Mouse (Mus musculus) liver, embryonic 14.5 days (tissue): Measurements from ENCODE around the gene Espn. TPM values are rescaled to one million over a fixed set of nuclear protein-coding genes. Genes with fewer than 3 reads are reported as not detected.

Experiments
- ATAC-seq: fragments of 200-750 bp; cut with Nextera tagmentation; 2 replicates; pipeline ENCODE4 v1.8.0; 2017; ENCODE audit warnings: moderate number of reproducible peaks, mild to moderate bottlenecking, moderate library complexity; ENCODE audit not compliant: insufficient read depth
- DNase-seq, 3 experiments: peaks; one replicate each; pipeline ENCODE4 v3.0.0-alpha.2; 2012 to 2013; ENCODE audit warnings: low read depth in 3 of 3, low spot score in 3 of 3
- H3K27ac ChIP-seq: fragments of 300-500 bp; sonication (generic); 2 replicates; pipeline ENCODE4 v1.5.1; 2014; ENCODE audit warnings: moderate library complexity, mild to moderate bottlenecking, control low read depth, inconsistent platforms
- H3K27me3 ChIP-seq: fragments of 300-500 bp; sonication (generic); 2 replicates; pipeline ENCODE4 v1.6.1; 2014; ENCODE audit warnings: mild to moderate bottlenecking, low read length, moderate library complexity; ENCODE audit not compliant: control insufficient read depth, insufficient read depth
- H3K36me3 ChIP-seq: fragments of 300-500 bp; sonication (generic); replicated peaks from 2 replicates; pipeline ENCODE4 v1.6.1; 2014; ENCODE audit warnings: low read depth; ENCODE audit not compliant: control insufficient read depth, insufficient read depth
- H3K4me1 ChIP-seq, 2 experiments: fragments of 200-500 bp in 1 of 2; fragments of 300-500 bp in 1 of 2; sonication (generic) in 1 of 2; replicated peaks; 2 replicates each; pipeline ENCODE4 v1.6.1; 2012 to 2014; ENCODE audit warnings: antibody characterized with exemption in 1 of 2, inconsistent platforms in 1 of 2, low read length in 1 of 2; ENCODE audit not compliant: control insufficient read depth in 2 of 2, insufficient read depth in 2 of 2
- H3K4me2 ChIP-seq: fragments of 300-500 bp; sonication (generic); 2 replicates; pipeline ENCODE4 v1.6.1; 2014; ENCODE audit warnings: low read depth, mild to moderate bottlenecking, control low read depth, moderate library complexity
- H3K4me3 ChIP-seq, 2 experiments: fragments of 200-500 bp in 1 of 2; fragments of 300-500 bp in 1 of 2; sonication (generic) in 1 of 2; 2 replicates each; pipeline ENCODE4 v1.5.1; 2012 to 2014; ENCODE audit warnings: low read depth in 2 of 2, low read length in 2 of 2, mild to moderate bottlenecking in 2 of 2, control low read depth in 1 of 2, inconsistent platforms in 1 of 2, moderate library complexity in 1 of 2; ENCODE audit not compliant: insufficient read depth in 1 of 2
- H3K9ac ChIP-seq: fragments of 300-500 bp; sonication (generic); replicated peaks from 2 replicates; pipeline ENCODE4 v1.6.1; 2014; ENCODE audit warnings: mild to moderate bottlenecking, control low read depth, moderate library complexity
- H3K9me3 ChIP-seq: fragments of 300-500 bp; sonication (generic); 2 replicates; pipeline ENCODE4 v1.6.1; 2016; ENCODE audit warnings: low read length, mixed read lengths; ENCODE audit not compliant: control insufficient read depth
- CTCF ChIP-seq: IDR thresholded peaks from 2 replicates; pipeline ENCODE4 v1.5.1; 2016; ENCODE audit warnings: antibody characterized with exemption, low read depth, control low read depth
- EP300 ChIP-seq: IDR thresholded peaks from 2 replicates; pipeline ENCODE4 v1.6.1; 2016; ENCODE audit warnings: antibody characterized with exemption, low read depth
- WGBS: fragments of 180-500 bp; shearing (Covaris S2); extraction: QIAGEN DNeasy Blood & Tissue Kit; methylation state at CpG from one replicate; pipeline ENCODE4 v1.1.7; 2014; ENCODE audit not compliant: insufficient replicate concordance; 5-methylcytosine and 5-hydroxymethylcytosine counted together
- polyA plus RNA-seq, 2 experiments: library from polyadenylated mRNA; depleted of rRNA in 1 of 2; stranded (reverse) in 1 of 2; unstranded in 1 of 2; fragments of >200 nt; fragmentation: Nextera tagmentation in 1 of 2; extraction: Ambion mirVana in 1 of 2; gene quantifications; 2 replicates each; pipeline versions ENCODE4 v1.2.1 to v1.2.3; 2012 to 2014

Gene Espn
- polyA plus RNA-seq, 2 experiments, result 1.2 TPM

DNA sequence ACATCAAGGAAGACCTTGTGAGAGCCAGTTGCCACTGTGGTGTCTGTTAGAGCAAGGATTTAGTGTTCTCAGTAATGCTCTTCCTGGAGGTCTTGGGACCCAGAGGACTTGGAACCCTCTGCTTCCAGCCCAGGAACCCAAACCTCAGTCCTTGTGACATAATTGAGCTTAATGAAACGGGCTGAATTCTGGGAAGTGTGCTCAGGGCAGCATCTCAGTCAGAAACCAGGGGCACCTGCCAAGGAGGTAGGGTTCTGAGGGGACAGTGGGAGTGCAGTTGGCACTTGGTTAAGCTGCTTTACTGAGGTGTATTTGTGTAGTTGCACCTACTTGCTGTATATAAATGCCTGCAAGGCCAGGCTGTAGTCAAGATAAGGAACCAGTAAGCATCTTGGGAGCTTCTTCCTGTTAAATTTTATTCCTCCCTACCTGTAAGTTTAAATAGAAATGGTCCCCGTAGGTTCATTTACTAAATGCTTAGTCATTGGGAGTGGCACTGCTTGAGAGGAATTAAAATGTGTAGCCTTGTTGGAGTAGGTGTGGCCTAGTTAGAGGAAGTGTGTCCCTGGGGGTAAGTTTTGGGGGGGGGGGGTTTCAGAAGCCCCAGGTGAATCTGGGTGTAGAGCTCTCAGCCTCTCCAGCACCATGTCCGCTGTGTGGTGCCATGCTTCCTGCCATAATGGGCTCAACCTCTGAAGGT lies 42.5 kb upstream of the Espn start:
- TF ChIP-seq CTCF, result no peak
- no peak for TF ChIP-seq EP300
- no peak for DNase-seq

GRCm38 (mm10) chr4:152192569-152192968 lies 40.4 kb upstream of the Espn start:
- no peak overlapping the region for H3K9ac ChIP-seq
- H3K27me3 ChIP-seq, result no peaks in the 10 kb centered on the region
- TF ChIP-seq EP300, result no peak
- no peak for TF ChIP-seq CTCF
- no peaks in the 10 kb centered on the region for H3K9me3 ChIP-seq
- no peak for DNase-seq
- H3K4me1 ChIP-seq, result peaks cover 19 to 42% of the 10 kb centered on the region in 2 experiments
- no peaks in the 10 kb centered on the region for H3K36me3 ChIP-seq
- WGBS, result 58% methylated on average over 4 of the region's 4 CpGs
- no peak for ATAC-seq
- no peak overlapping the region for H3K4me2 ChIP-seq
- no peak overlapping the region for H3K27ac ChIP-seq
- no peak overlapping the region for H3K4me3 ChIP-seq

More for the DNA sequence above, 42.5 kb upstream of the Espn start:
- ATAC-seq, result no peak
- Histone ChIP-seq H3K27me3 (no peaks in the 10 kb centered on the region), H3K9me3 (no peaks in the 10 kb centered on the region), H3K9ac (no peak overlapping the region), H3K36me3 (no peaks in the 10 kb centered on the region), H3K4me2 (no peak overlapping the region), H3K4me3 (no peak overlapping the region), H3K4me1 (peaks cover 18 to 39% of the 10 kb centered on the region in 2 experiments), H3K27ac (no peak overlapping the region; the same call in 1 of the 2 replicates)
- WGBS, result 45% methylated on average over 3 of the region's 3 CpGs

- WGBS, result 20% methylated on average over 5 of the region's 5 CpGs
- Histone ChIP-seq H3K27me3 (no peaks in the 10 kb centered on the region), H3K27ac (no peak overlapping the region), H3K4me1 (peaks cover 28 to 44% of the 10 kb centered on the region in 2 experiments), H3K36me3 (no peaks in the 10 kb centered on the region), H3K9me3 (no peaks in the 10 kb centered on the region), H3K9ac (no peak overlapping the region), H3K4me3 (no peak overlapping the region), H3K4me2 (no peak overlapping the region; the same call in 1 of the 2 replicates)
- DNase-seq, result no peak
- TF ChIP-seq CTCF (no peak), EP300 (no peak)
- ATAC-seq, result no peak
Observed at GRCm38 (mm10) chr4:152190701-152191100, 38.5 kb upstream of the Espn start.

- no peaks in the 10 kb centered on the region for H3K36me3 ChIP-seq
- no peak for DNase-seq
- H3K27ac ChIP-seq, result no peak overlapping the region
- H3K4me1 ChIP-seq, result peaks cover 32 to 48% of the 10 kb centered on the region in 2 experiments
- 19% methylated on average over 11 of the region's 11 CpGs for WGBS
- H3K4me3 ChIP-seq, result no peak overlapping the region
- H3K27me3 ChIP-seq, result no peaks in the 10 kb centered on the region
- no peak overlapping the region; the same call in 1 of the 2 replicates for H3K4me2 ChIP-seq
- ATAC-seq, result peak; percentile 21; the same call in 1 of the 2 replicates
- no peak for TF ChIP-seq CTCF
- TF ChIP-seq EP300, result no peak
- no peak overlapping the region; the same call in 1 of the 2 replicates for H3K9ac ChIP-seq
- no peaks in the 10 kb centered on the region for H3K9me3 ChIP-seq
Observed at GRCm38 (mm10) chr4:152190096-152190653, 38.0 kb upstream of the Espn start.

GRCm38 (mm10) chr4:152189691-152190090 lies 37.5 kb upstream of the Espn start:
- H3K9me3 ChIP-seq, result no peaks in the 10 kb centered on the region
- no peak overlapping the region for H3K4me3 ChIP-seq
- DNase-seq (no peak), ATAC-seq (no peak)
- no peak overlapping the region for H3K27ac ChIP-seq
- H3K36me3 ChIP-seq, result no peaks in the 10 kb centered on the region
- no peak overlapping the region; the same call in 1 of the 2 replicates for H3K4me2 ChIP-seq
- H3K9ac ChIP-seq, result no peak overlapping the region
- 60% methylated on average over 4 of the region's 4 CpGs for WGBS
- no peaks in the 10 kb centered on the region for H3K27me3 ChIP-seq
- peaks cover 34 to 47% of the 10 kb centered on the region in 2 experiments for H3K4me1 ChIP-seq
- TF ChIP-seq CTCF (no peak), EP300 (no peak)
